Mouse (Mus musculus): ENCODE measurements around the gene Tceal5.
A peak's percentile ranks its signal among the peaks of the same experiment; 100 is the strongest.

The Tceal5 gene

DNA sequence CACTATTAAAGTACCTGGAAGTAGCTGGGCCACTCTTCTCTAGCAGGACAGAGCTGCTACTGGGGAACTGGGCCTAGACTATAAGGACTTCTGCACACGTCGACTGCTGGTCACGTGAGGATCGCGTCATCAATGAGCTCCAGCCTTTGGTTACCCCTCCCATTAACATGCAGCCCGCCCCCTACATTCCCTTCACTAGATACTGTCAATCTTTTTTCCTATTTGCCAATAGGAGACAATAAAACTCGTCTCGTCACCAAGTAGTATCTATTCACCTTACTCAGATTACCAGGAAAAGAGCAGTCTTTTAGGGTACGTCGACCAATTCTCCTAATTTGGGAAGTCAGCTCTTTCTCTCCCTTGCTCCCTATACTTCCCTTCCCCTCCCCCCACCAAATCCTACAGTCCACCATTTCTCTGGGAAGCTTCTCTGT, 31.5 kb downstream of the Tceal5 start, which contains the start of gene Tceal8:
Tceal8 (minus strand) TSS at position 225 of the 434 bp plus-strand sequence.
- DNase-seq (ENCODE audit: low read depth, low spot score): peak; percentile 43

DNA sequence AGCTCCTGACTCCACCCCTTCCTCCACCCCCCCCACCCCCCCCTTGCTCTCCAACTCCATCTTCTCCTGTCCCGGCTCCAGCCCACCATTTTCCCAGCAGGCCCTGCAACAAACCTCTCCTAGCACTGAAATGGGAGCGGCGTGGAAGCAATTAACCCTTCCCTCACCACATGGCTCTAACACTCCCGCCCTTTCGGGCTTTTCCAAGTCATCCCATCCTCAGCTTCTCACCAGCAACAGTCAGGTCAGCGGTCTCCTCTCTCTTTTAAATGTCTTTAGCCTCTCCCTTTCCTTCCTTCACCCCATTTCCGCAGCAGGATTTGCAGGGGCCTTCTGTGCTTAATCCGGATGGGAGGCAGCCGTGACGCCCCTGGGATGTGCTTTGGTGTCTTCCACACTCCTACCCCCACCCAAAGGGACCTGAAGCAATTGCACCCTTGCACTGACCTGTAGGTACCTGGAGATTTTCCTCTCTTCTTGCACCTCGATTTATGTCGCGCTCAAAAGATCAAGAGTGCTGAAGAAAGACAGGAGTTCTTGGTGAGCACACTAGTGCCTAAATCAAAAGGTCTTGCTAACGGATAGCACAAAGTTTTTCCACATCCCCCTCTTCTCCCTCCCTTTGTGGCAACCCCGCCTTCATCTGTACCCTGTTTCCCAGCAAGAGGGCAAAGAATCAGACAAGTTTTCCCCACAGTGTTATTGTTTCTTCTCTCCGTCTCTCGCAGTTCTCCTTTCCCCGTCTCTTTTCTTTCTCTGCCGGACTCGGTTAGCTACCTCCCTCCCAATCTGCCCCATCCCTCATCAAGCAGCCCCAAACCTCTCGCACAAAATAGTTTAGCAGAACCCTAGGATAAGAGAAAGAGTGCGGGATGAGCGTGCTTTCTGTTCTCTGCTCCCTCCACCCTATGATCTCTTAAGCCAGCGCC, 32.2 kb downstream of the Tceal5 start:
- DNase-seq (ENCODE audit: low read depth, low spot score): no peak

DNA sequence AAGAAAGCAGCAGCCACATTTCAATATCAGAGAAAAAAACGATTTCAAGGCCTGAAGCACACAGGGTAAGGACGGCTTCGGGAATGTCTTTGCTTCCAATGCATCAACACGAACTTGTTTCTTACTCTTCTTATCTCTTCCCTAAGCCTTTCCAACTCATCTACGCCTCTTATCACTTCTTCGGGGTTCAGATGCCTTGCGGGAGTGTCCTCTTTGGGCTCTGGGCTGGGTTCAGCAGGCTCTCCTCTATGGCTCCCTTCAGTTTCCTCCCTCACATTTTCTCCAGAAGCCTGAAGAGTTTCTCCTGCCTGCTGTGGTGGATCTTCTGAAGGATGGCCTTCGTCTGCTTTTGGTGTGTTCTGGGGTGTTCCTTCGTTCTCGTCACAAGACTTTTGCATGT, 33.1 kb downstream of the Tceal5 start:
- no peak for DNase-seq (ENCODE audit: low read depth, low spot score)

Data from CD4-positive, CD25-positive, alpha-beta regulatory T cell, adult 2 months (primary cell).